Mouse (Mus musculus) brain, embryonic 14.5 days (tissue): ENCODE data around the gene Gpr157. TPM values are rescaled to one million over a fixed set of nuclear protein-coding genes. Genes with fewer than 3 reads are reported as not detected.

ENCODE experiments used
- DNase-seq: peaks from one replicate; pipeline ENCODE4 v3.0.0-alpha.2; 2011; ENCODE audit warnings: low read depth
- CTCF ChIP-seq: fragments of 200-500 bp; IDR thresholded peaks from 2 replicates; pipeline ENCODE4 v1.5.1; 2012; ENCODE audit warnings: inconsistent platforms, mild to moderate bottlenecking, moderate library complexity, borderline replicate concordance; ENCODE audit not compliant: insufficient read depth, insufficient read length; ENCODE audit errors: extremely low read depth
- POLR2A ChIP-seq: fragments of 200-500 bp; IDR thresholded peaks from 2 replicates; pipeline ENCODE4 v1.6.1; 2012; ENCODE audit warnings: mild to moderate bottlenecking, inconsistent platforms, borderline replicate concordance; ENCODE audit not compliant: poor library complexity, insufficient read depth, insufficient read length, severe bottlenecking; ENCODE audit errors: extremely low read depth
- polyA plus RNA-seq: library from polyadenylated mRNA; depleted of rRNA; stranded (reverse); fragments of >200 nt; gene quantifications from 2 replicates; pipeline ENCODE4 v1.2.3, GENCODE M21; 2012

The Gpr157 gene
- polyA plus RNA-seq, 1 experiment: 1.2 TPM

GRCm38 (mm10) chr4:150078646-150079045, 8.5 kb upstream of the Gpr157 start:
- TF ChIP-seq POLR2A: no peak
- TF ChIP-seq CTCF: no peak
- DNase-seq: no peak

GRCm38 (mm10) chr4:150079244-150079643, 7.9 kb upstream of the Gpr157 start:
- no peak for TF ChIP-seq POLR2A
- TF ChIP-seq CTCF: no peak
- DNase-seq: no peak

- TF ChIP-seq POLR2A (no peak), CTCF (no peak)
- no peak for DNase-seq
Observed at GRCm38 (mm10) chr4:150080330-150080967, 6.7 kb upstream of the Gpr157 start.

- no peak for TF ChIP-seq POLR2A
- peak; percentile 36; the same call in 1 of the 2 replicates for TF ChIP-seq CTCF
- DNase-seq: no peak
Observed at GRCm38 (mm10) chr4:150085366-150085765, 1.8 kb upstream of the Gpr157 start.

GRCm38 (mm10) chr4:150086841-150087160, 364 bp upstream of the Gpr157 start:
- no peak for DNase-seq

GRCm38 (mm10) chr4:150087890-150088530, 845 bp downstream of the Gpr157 start:
- DNase-seq: no peak
- no peak for TF ChIP-seq POLR2A
- no peak for TF ChIP-seq CTCF

More at GRCm38 (mm10) chr4:150086841-150087160, 364 bp upstream of the Gpr157 start:
- TF ChIP-seq POLR2A (no peak), CTCF (no peak)

- DNase-seq: no peak
- TF ChIP-seq POLR2A (no peak), CTCF (no peak)
Observed at GRCm38 (mm10) chr4:150089121-150089520, 2.0 kb downstream of the Gpr157 start.

- no peak for DNase-seq
- TF ChIP-seq POLR2A: no peak
- peak; percentile 70 for TF ChIP-seq CTCF
Observed at GRCm38 (mm10) chr4:150091887-150092582, 4.9 kb downstream of the Gpr157 start.

- no peak for DNase-seq
- TF ChIP-seq POLR2A (no peak), CTCF (no peak)
Observed at GRCm38 (mm10) chr4:150092583-150092902, 5.4 kb downstream of the Gpr157 start.

- DNase-seq: no peak
- TF ChIP-seq POLR2A (no peak), CTCF (no peak)
Observed at GRCm38 (mm10) chr4:150093560-150094462, 6.6 kb downstream of the Gpr157 start.

GRCm38 (mm10) chr4:150094463-150094789, 7.3 kb downstream of the Gpr157 start:
- no peak for TF ChIP-seq CTCF
- TF ChIP-seq POLR2A: no peak
- DNase-seq: no peak

- no peak for TF ChIP-seq CTCF
- no peak for TF ChIP-seq POLR2A
- DNase-seq: no peak
Observed at GRCm38 (mm10) chr4:150096309-150096708, 9.1 kb downstream of the Gpr157 start.
